Mouse (Mus musculus): ENCODE data around the gene Gm11983. TPM values are rescaled to one million over a fixed set of nuclear protein-coding genes. Genes with fewer than 3 reads are reported as not detected.

Gene Gm11983
- polyA plus RNA-seq, 1 experiment, result not detected

- Histone ChIP-seq H3K4me1 (ENCODE audit: control insufficient read depth, insufficient read depth, low read length) (no peaks in the 10 kb centered on the region), H3K4me3 (ENCODE audit: insufficient read depth, low read length) (no peak overlapping the region), H3K27ac (ENCODE audit: insufficient read depth, low read length) (no peak overlapping the region)
- TF ChIP-seq POLR2A (IDR thresholded peaks at IDR 0.05; ENCODE audit: extremely low read depth, insufficient read depth, low read length), result no peak
- TF ChIP-seq CTCF (IDR thresholded peaks at IDR 0.05; ENCODE audit: extremely low read depth, insufficient read depth, low read length), result 0 out of 2 replicates have a peak, but pooled peaks have one; percentile 11
Observed at GRCm38 (mm10) chr11:6790690-6791089, 46.8 kb downstream of the Gm11983 start.

Other genes with a start within 250 kb of the Gm11983 start
- 52.3 and 54.1 TPM in 2 replicates for gene Nacad, start 231.6 kb downstream of the Gm11983 start, polyA plus RNA-seq (2012; rRNA removed)
- 57.5 and 60.2 TPM in 2 replicates for gene Tbrg4, start 211.6 kb downstream of the Gm11983 start, polyA plus RNA-seq (2012; rRNA removed)
- gene Wap, start 199.0 kb downstream of the Gm11983 start, polyA plus RNA-seq (2012; rRNA removed), result not detected in 2 replicates
- 36.6 and 40.6 TPM in 2 replicates for gene Ramp3, start 179.1 kb downstream of the Gm11983 start, polyA plus RNA-seq (2012; rRNA removed)
- gene Adcy1, start 225.8 kb upstream of the Gm11983 start, polyA plus RNA-seq (2012; rRNA removed), result 181 and 217 TPM in 2 replicates